9 mouse cellular contexts compared by ENCODE assay signal in the genomic region with DNA sequence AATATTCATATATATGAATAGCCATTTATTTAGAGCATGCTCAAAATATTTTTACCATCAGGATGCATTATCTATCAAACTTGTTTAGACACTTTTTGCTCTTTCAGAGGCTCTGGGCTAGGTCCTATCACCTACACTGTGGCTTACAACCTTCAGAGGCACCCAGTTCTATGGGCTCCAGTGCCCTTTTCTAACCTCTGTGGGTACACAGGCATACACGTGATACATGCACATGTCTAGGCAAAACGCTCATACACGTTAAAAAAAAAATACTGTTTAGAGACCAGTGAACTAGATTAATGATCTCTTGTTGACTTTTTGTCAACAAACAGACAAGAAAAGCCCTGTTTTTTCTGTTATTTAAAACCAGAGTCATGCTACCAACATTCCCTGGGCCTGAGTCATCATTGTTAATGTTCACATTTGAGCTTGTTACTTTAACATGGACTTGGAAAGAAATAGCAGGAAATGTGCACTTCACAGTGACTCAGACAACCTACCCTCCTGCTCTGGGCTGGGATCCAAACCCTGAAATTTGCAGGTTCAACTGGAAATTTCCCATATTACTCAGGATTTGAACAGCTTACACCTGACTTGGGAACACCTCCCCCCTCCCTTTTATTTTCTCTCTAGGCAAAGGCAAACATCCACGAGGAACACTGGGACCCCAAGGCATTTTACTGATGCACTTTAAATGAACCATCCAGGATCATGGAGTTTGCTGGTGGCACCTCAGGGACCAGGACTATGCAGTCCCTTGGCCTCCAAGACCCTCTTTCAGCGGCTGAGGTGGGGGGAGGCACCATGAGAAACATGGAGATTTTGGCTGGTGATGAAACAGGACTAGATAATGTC.
DNase-seq lines count a peak whose midpoint lies in the region; ATAC-seq and TF ChIP-seq lines count a peak whose summit lies in the region.
"Had no signal": no experiment of that assay in that cellular context is flagged by ENCODE, and none has a peak within 500 bp of the region (broad histone marks: within the 10 kb centered on the region; RNA-seq: fewer than 3 reads in every experiment).

No protein-coding gene starts in this region.

- 73% methylated on average over 5 of the region's 5 CpGs for WGBS in heart, embryonic 11.5 days (ENCODE audit: insufficient replicate concordance)
- 22% methylated on average over 5 of the region's 5 CpGs for WGBS in kidney, adult 2 months

- no peak overlapping the region for H3K4me2 ChIP-seq in heart, embryonic 11.5 days
- peak overlapping the region; percentile 25 for H3K4me2 ChIP-seq in myocyte (ENCODE audit: low read depth)

- no peak overlapping the region for H3K27ac ChIP-seq in heart, embryonic 11.5 days (ENCODE audit: low read depth, low read length)
- H3K27ac ChIP-seq in kidney, adult 2 months (ENCODE audit: insufficient read depth, low read depth, low read length), result peak overlapping the region; percentile 86

- H3K9me3 ChIP-seq in heart, embryonic 11.5 days (replicated peaks; ENCODE audit: control insufficient read depth, low read length), result no peaks in the 10 kb centered on the region

- H3K79me2 ChIP-seq in myocyte (ENCODE audit: control insufficient read depth, insufficient read depth), result no peaks in the 10 kb centered on the region

- ATAC-seq in heart, embryonic 11.5 days (replicated peaks; ENCODE audit: insufficient number of reproducible peaks, low FRiP score, low TSS enrichment), result no peak
- peak; percentile 89 for ATAC-seq in Patski
- ATAC-seq: midbrain, embryonic 16.5 days had no signal

- in situ Hi-C loops in Patski (cut with MboI; ENCODE audit: low pct_unique_long_range_greater_than_20kb), result loop anchor here (10.0 kb wide), 1 partner anchor 192 kb away; no protein-coding TSS in a partner anchor

- CTCF ChIA-PET in Patski (lab: Charles Lee), result interaction anchor here (1.1 kb wide), 1 partner anchor 55 kb away, joined by 3 read pairs; no protein-coding TSS in a partner anchor

- H3K36me3 ChIP-seq in heart, embryonic 11.5 days (ENCODE audit: control insufficient read depth, insufficient read depth, low read length), result no peaks in the 10 kb centered on the region
- no peaks in the 10 kb centered on the region for H3K36me3 ChIP-seq in kidney, adult 2 months (ENCODE audit: control insufficient read depth, insufficient read depth, low read length)
- H3K36me3 ChIP-seq in myocyte (ENCODE audit: control insufficient read depth, insufficient read depth), result no peaks in the 10 kb centered on the region

- no peak overlapping the region for H3K4me3 ChIP-seq in heart, embryonic 11.5 days (ENCODE audit: low read depth, low read length)
- H3K4me3 ChIP-seq in kidney, adult 2 months (ENCODE audit: insufficient read depth, low read depth, low read length), result no peak overlapping the region
- H3K4me3 ChIP-seq in myocyte, result no peak overlapping the region

- no peaks in the 10 kb centered on the region for H3K4me1 ChIP-seq in heart, embryonic 11.5 days (ENCODE audit: control insufficient read depth, insufficient read depth, low read length)
- peaks cover 6% of the 10 kb centered on the region; the same call in 1 of the 2 replicates for H3K4me1 ChIP-seq in kidney, adult 2 months (ENCODE audit: control insufficient read depth, insufficient read depth, low read length)

- no peak for TF ChIP-seq CTCF in Patski (IDR thresholded peaks at IDR 0.05)
- TF ChIP-seq CTCF in kidney, adult 2 months (conservative IDR thresholded peaks at IDR 0.05; ENCODE audit: insufficient read depth, insufficient read length, low read depth, low read length), result no peak

- no peak overlapping the region for H3K9ac ChIP-seq in heart, embryonic 11.5 days (ENCODE audit: low read depth, low read length)

- DNase-seq in heart, adult 11 months, result peak; percentile 69
- DNase-seq in Patski (ENCODE audit: low read depth, low spot score), result peak; percentile 95
- peak; percentile 88 for DNase-seq in kidney, adult 2 months
- DNase-seq in gastrocnemius, postnatal 36 days, result no peak
- no peak for DNase-seq in heart, postnatal 36 days
- no peak for DNase-seq in thymus, postnatal 0 days (ENCODE audit: low spot score)

- intact Hi-C loops in gastrocnemius, postnatal 36 days (cut with DNase I), result no loop called here
- intact Hi-C loops in heart, postnatal 36 days (cut with DNase I), result no loop called here

- no peak overlapping the region for H3ac ChIP-seq in myocyte (ENCODE audit: control insufficient read depth, insufficient read length)

- TF ChIP-seq POLR2A in kidney, adult 2 months (IDR thresholded peaks at IDR 0.05; ENCODE audit: low read depth, low read length), result no peak
- no peak for TF ChIP-seq POLR2A in myocyte (IDR thresholded peaks at IDR 0.05; ENCODE audit: insufficient read length, low read depth)

- no peaks in the 10 kb centered on the region for H3K27me3 ChIP-seq in heart, embryonic 11.5 days (ENCODE audit: control insufficient read depth, insufficient read depth, low read length)
- H3K27me3 ChIP-seq in Patski (no peaks in the 10 kb centered on the region), myocyte (ENCODE audit: control insufficient read depth, insufficient read depth, insufficient read length) (no peaks in the 10 kb centered on the region)
- H3K27me3 ChIP-seq in kidney, adult 2 months (replicated peaks; ENCODE audit: control insufficient read depth, insufficient read depth, low read length), result no peaks in the 10 kb centered on the region

- POLR2A ChIA-PET in Patski (lab: Charles Lee), result no interaction called here

TF ChIP-seq in myocyte, 11 proteins besides CTCF, POLR2A, EP300 and RAD21:
- TF ChIP-seq MAX (IDR thresholded peaks at IDR 0.05; ENCODE audit: low read depth) (no peak), TCF12 (IDR thresholded peaks at IDR 0.05; ENCODE audit: insufficient read depth, poor library complexity, severe bottlenecking) (no peak), CEBPB (IDR thresholded peaks at IDR 0.05; ENCODE audit: insufficient read depth, poor library complexity, severe bottlenecking) (peak; percentile 38; the same call in 1 of the 2 replicates), MYOG (IDR thresholded peaks at IDR 0.05; ENCODE audit: control insufficient read depth in 1 of 3, insufficient read depth in 1 of 3, insufficient read length in 2 of 3, low read depth in 2 of 3) (no peak), TCF3 (IDR thresholded peaks at IDR 0.05; ENCODE audit: insufficient read length, low read depth) (no peak), USF1 (IDR thresholded peaks at IDR 0.05; ENCODE audit: low read depth) (peak; percentile 68), REST (IDR thresholded peaks at IDR 0.05; ENCODE audit: insufficient read depth, insufficient read length) (no peak), SRF (IDR thresholded peaks at IDR 0.05; ENCODE audit: control insufficient read depth, insufficient read length, low read depth) (no peak), E2F4 (IDR thresholded peaks at IDR 0.05; ENCODE audit: insufficient read depth) (no peak), MYOD1 (IDR thresholded peaks at IDR 0.05; ENCODE audit: control insufficient read depth in 1 of 3, insufficient read length in 2 of 3, low read depth in 2 of 3) (no peak), POLR2AphosphoS2 (IDR thresholded peaks at IDR 0.05; ENCODE audit: insufficient read length, low read depth) (no peak)

Comparison
In these comparisons a context has a peak if more than half of its experiments do, and no peak if none do; other contexts are left out.
1. DNase-seq: peak in heart, adult 11 months (single experiment), Patski (single experiment) and kidney, adult 2 months (single experiment); none in gastrocnemius, postnatal 36 days (0 of 2), heart, postnatal 36 days (0 of 2) and thymus, postnatal 0 days (single experiment).